Mouse (Mus musculus) testis, adult 2 months (tissue): ENCODE measurements at regions not wholly inside any gene's neighbourhood (a gene's known extent, or its start where the extent isn't known, plus 50 kb on each side); places are given as distances from the start of the nearest gene placed in this dataset.

ENCODE experiments used
- CTCF ChIP-seq: fragments of 200-500 bp; IDR thresholded peaks from 2 replicates; pipeline ENCODE4 v1.5.1; 2012; ENCODE audit warnings: low read depth, mild to moderate bottlenecking, inconsistent platforms, low read length, moderate library complexity; ENCODE audit not compliant: control insufficient read depth, insufficient read depth, insufficient replicate concordance
- POLR2A ChIP-seq: fragments of 200-500 bp; IDR thresholded peaks from 2 replicates; pipeline ENCODE4 v1.6.1; 2012; ENCODE audit warnings: low read depth, mild to moderate bottlenecking, inconsistent platforms, low read length, moderate library complexity; ENCODE audit not compliant: control insufficient read depth

DNA sequence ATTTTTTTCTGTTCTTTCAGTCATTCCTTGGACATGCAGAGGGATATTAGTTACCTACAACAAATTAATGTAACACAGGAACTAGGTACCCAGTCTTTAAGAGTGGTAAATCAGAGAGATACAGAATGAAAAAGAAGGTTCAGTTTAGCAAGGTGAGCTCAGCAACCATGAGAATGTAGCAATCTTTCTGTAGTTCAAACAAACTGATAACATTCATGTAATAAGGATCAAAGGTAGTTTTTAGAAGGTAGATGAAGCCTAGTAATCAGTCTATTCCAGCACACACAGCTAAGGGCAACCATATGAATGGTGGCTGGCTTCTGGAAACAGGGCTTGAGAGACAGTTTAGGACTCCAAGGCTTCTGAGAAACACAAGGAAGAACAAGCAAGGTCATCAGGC is 138.1 kb upstream of the Igf1 start:
- TF ChIP-seq POLR2A (no peak), CTCF (no peak)
